In the genomic region with DNA sequence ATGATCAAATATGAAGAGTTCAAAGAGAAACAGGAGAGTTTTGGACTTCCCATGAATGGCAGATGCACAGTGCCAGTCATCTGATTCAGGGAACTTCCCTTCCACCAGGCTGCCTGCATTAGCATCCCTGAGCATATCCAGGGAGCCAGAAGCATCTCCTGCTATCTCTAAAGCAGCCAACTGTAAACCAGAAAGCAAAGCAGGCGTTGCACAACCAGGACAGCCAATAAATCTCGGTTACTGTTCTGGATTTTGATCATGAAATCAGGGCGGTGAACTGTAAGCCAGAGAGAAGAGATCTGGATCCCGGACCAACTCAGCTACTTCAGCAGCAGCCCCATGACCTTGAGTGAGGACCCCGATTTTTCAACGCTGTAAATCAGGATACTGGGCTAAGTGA, we compare ENCODE assay signal across 24 mouse cellular contexts.
DNase-seq lines count a peak whose midpoint lies in the region; ATAC-seq and TF ChIP-seq lines count a peak whose summit lies in the region.
"Had no signal": no experiment of that assay in that cellular context is flagged by ENCODE, and none has a peak within 500 bp of the region (broad histone marks: within the 10 kb centered on the region; RNA-seq: fewer than 3 reads in every experiment).

No protein-coding gene starts in this region.

- H3K27ac ChIP-seq in intestine, embryonic 14.5 days (ENCODE audit: low read depth): peak overlapping the region; percentile 45; the same call in 1 of the 2 replicates
- H3K27ac ChIP-seq in intestine, postnatal 0 days (ENCODE audit: low read depth, low read length): no peak overlapping the region
- H3K27ac ChIP-seq: hindbrain, embryonic 13.5 days; layer of hippocampus, adult 2 months had no signal

- peaks cover 10% of the 10 kb centered on the region; the same call in 1 of the 2 replicates for H3K4me1 ChIP-seq in intestine, embryonic 14.5 days (replicated peaks; ENCODE audit: control insufficient read depth, insufficient read depth, low read length)
- H3K4me1 ChIP-seq in intestine, postnatal 0 days (replicated peaks; ENCODE audit: control insufficient read depth, insufficient read depth, low read length): no peaks in the 10 kb centered on the region
- H3K4me1 ChIP-seq: hindbrain, embryonic 13.5 days had no signal

- no peaks in the 10 kb centered on the region for H3K36me3 ChIP-seq in intestine, embryonic 14.5 days (ENCODE audit: control insufficient read depth, insufficient read depth, low read length)
- no peaks in the 10 kb centered on the region for H3K36me3 ChIP-seq in intestine, postnatal 0 days (ENCODE audit: control insufficient read depth, insufficient read depth)
- H3K36me3 ChIP-seq: G1E; hindbrain, embryonic 13.5 days had no signal

- H3K27me3 ChIP-seq in intestine, embryonic 14.5 days (replicated peaks; ENCODE audit: control insufficient read depth, insufficient read depth, low read length): no peaks in the 10 kb centered on the region
- no peaks in the 10 kb centered on the region for H3K27me3 ChIP-seq in intestine, postnatal 0 days (replicated peaks; ENCODE audit: control insufficient read depth, insufficient read depth, low read length)
- H3K27me3 ChIP-seq: hindbrain, embryonic 13.5 days; megakaryocyte, embryonic 14.5 days had no signal

- H3K4me2 ChIP-seq in intestine, embryonic 14.5 days (ENCODE audit: low read length): no peak overlapping the region
- no peak overlapping the region for H3K4me2 ChIP-seq in intestine, postnatal 0 days (replicated peaks; ENCODE audit: low read depth)
- H3K4me2 ChIP-seq: hindbrain, embryonic 13.5 days had no signal

- no peak for TF ChIP-seq CTCF in intestine, postnatal 0 days (IDR thresholded peaks at IDR 0.05; ENCODE audit: low read depth)

- H3K9ac ChIP-seq in intestine, embryonic 14.5 days (ENCODE audit: low read length): no peak overlapping the region
- H3K9ac ChIP-seq in intestine, postnatal 0 days (ENCODE audit: low read depth, low read length): no peak overlapping the region
- H3K9ac ChIP-seq: forebrain, postnatal 0 days; hindbrain, embryonic 13.5 days had no signal

- WGBS in intestine, embryonic 14.5 days: 72% methylated on average over 6 of the region's 6 CpGs
- WGBS in intestine, postnatal 0 days: 69% methylated on average over 6 of the region's 6 CpGs

- no peaks in the 10 kb centered on the region for H3K9me3 ChIP-seq in intestine, embryonic 14.5 days (ENCODE audit: control insufficient read depth, low read length)
- H3K9me3 ChIP-seq in intestine, postnatal 0 days (ENCODE audit: control insufficient read depth): no peaks in the 10 kb centered on the region
- H3K9me3 ChIP-seq: G1E; hindbrain, embryonic 13.5 days; megakaryocyte, embryonic 14.5 days had no signal

- no peak overlapping the region for H3K4me3 ChIP-seq in intestine, embryonic 14.5 days (ENCODE audit: low read depth, low read length)
- H3K4me3 ChIP-seq in intestine, postnatal 0 days (ENCODE audit: low read depth, low read length): no peak overlapping the region
- H3K4me3 ChIP-seq: hindbrain, embryonic 13.5 days; layer of hippocampus, adult 2 months; megakaryocyte, embryonic 14.5 days had no signal

- no peak for ATAC-seq in intestine, embryonic 14.5 days (replicated peaks; ENCODE audit: low FRiP score, low TSS enrichment, low read depth)
- ATAC-seq in intestine, postnatal 0 days: no peak
- ATAC-seq: forebrain, postnatal 0 days; inflammation-experienced regulatory T-cells, adult 6 months had no signal

- DNase-seq in adrenal gland, postnatal 10 days: peak; percentile 19
- DNase-seq in adrenal gland, postnatal 25 days: no peak
- DNase-seq in intestine, embryonic 14.5 days (ENCODE audit: low spot score): no peak
- DNase-seq in urinary bladder, postnatal 14 days (ENCODE audit: low spot score): peak; percentile 23
- no peak for DNase-seq in urinary bladder, postnatal 4 days (ENCODE audit: low spot score in 2 of 2)
- DNase-seq in yolk sac, embryonic 10.5 days (ENCODE audit: low spot score): peak; percentile 35
- DNase-seq in layer of hippocampus, adult 8-10 months (ENCODE audit: low spot score in 2 of 2): no peak
- DNase-seq: cerebellum, adult 18-20 months; cerebellum, postnatal 25 days; embryo, embryonic 11 days; forebrain, postnatal 0 days; heart, postnatal 14 days; left cerebral cortex, postnatal 4 days; liver; lung, postnatal 14 days; right cerebral cortex, postnatal 14 days; spleen, adult 18-20 months; thymus, postnatal 25 days had no signal

Comparison
In these comparisons a context has a peak if more than half of its experiments do, and no peak if none do; other contexts are left out.
1. DNase-seq: peak in adrenal gland, postnatal 10 days (single experiment), urinary bladder, postnatal 14 days (single experiment) and yolk sac, embryonic 10.5 days (single experiment); none in adrenal gland, postnatal 25 days (single experiment), intestine, embryonic 14.5 days (single experiment), urinary bladder, postnatal 4 days (0 of 2) and layer of hippocampus, adult 8-10 months (0 of 2).